Mouse (Mus musculus) kidney, postnatal 4 days (tissue): Measurements from ENCODE around the gene Gm10352.
"Not testable (repeated sequence)": the region's sequence is repeated elsewhere in the genome, so short reads cannot be mapped to it uniquely, and the experiment has no call there.

ENCODE experiments used
- DNase-seq, 2 experiments: peaks; one replicate each; pipeline ENCODE4 v3.0.0; 2021; ENCODE audit warnings: mixed read lengths in 2 of 2

Gm10352 gene

DNA sequence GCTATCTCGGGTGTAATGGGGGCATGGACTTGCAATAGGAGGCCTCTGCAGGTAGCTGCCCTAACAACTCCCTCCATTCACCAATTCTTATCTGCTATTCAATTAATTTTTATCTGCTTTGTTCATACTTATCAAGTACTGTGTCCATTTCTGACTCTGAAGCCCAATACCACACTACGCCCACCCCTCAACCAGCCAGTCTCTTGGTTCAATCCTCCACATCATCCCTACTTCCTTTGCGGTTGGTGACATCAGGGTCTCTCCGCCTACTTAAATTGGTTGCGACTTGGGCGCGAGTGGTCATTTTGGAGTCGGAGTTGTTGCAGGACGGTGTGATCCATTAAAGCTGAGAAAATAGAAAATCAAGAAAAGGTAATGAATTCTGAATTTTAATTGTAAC is at the start of gene Gm10352:
Gm10352 (plus strand) TSS at position 301 of the 400 bp plus-strand sequence.
- DNase-seq = not testable (repeated sequence)

GRCm38 (mm10) chrY:2932282-2932681 is 31.5 kb downstream of the Gm10352 start, which contains the start of gene Gm29289:
TSS of gene Gm29289 (plus strand) at chrY:2932582.
- DNase-seq = not testable (repeated sequence)
